8 mouse cellular contexts compared by ENCODE assay signal in genomic region chr15:100494647-100495046, GRCm38 (mm10). TPM values are rescaled to one million over a fixed set of nuclear protein-coding genes. Genes with fewer than 3 reads are reported as not detected.
DNase-seq lines count a peak whose midpoint lies in the region; ATAC-seq lines count a peak whose summit lies in the region.

No protein-coding gene starts in this region.

- no peaks in the 10 kb centered on the region for H3K27me3 ChIP-seq in limb, embryonic 13.5 days
- no peaks in the 10 kb centered on the region for H3K27me3 ChIP-seq in neural tube, embryonic 12.5 days (replicated peaks)

- no peaks in the 10 kb centered on the region for H3K9me3 ChIP-seq in limb, embryonic 13.5 days
- H3K9me3 ChIP-seq in neural tube, embryonic 12.5 days, result 0 out of 2 replicates have a peak, but pooled peaks cover 3% of the 10 kb centered on the region

- peaks cover 1% of the 10 kb centered on the region; the same call in 1 of the 2 replicates for H3K36me3 ChIP-seq in limb, embryonic 13.5 days
- H3K36me3 ChIP-seq in neural tube, embryonic 12.5 days, result no peaks in the 10 kb centered on the region

- WGBS in limb, embryonic 13.5 days, result under 1% methylated on average over 28 of the region's 29 CpGs
- WGBS in neural tube, embryonic 12.5 days, result under 1% methylated on average over 29 of the region's 29 CpGs

- ATAC-seq in limb, embryonic 13.5 days (ENCODE audit: low FRiP score, low read depth), result peak; percentile 82
- peak; percentile 87 for ATAC-seq in neural tube, embryonic 12.5 days (ENCODE audit: low FRiP score, low read depth)

- H3K4me1 ChIP-seq in limb, embryonic 13.5 days, result peaks cover 46% of the 10 kb centered on the region
- peaks cover 38% of the 10 kb centered on the region for H3K4me1 ChIP-seq in neural tube, embryonic 12.5 days

- peak overlapping the region; percentile 81 for H3K4me2 ChIP-seq in limb, embryonic 13.5 days (replicated peaks)
- H3K4me2 ChIP-seq in neural tube, embryonic 12.5 days (replicated peaks), result peak overlapping the region; percentile 86

- H3K4me3 ChIP-seq in limb, embryonic 13.5 days, result peak overlapping the region; percentile 83
- H3K4me3 ChIP-seq in neural tube, embryonic 12.5 days, result peak overlapping the region; percentile 89

- H3K9ac ChIP-seq in limb, embryonic 13.5 days, result peak overlapping the region; percentile 96
- H3K9ac ChIP-seq in neural tube, embryonic 12.5 days, result peak overlapping the region; percentile 98

- DNase-seq in cerebellum, adult 11 months, result peak; percentile 29
- DNase-seq in cerebellum, adult 8-10 months, result no peak
- DNase-seq in right cerebral cortex, adult 18-20 months, result peak; percentile 51
- no peak for DNase-seq in right cerebral cortex, postnatal 4 days
- DNase-seq in forelimb bud, embryonic 11.5 days (ENCODE audit: low read depth, low spot score), result peak; percentile 63
- no peak for DNase-seq in urinary bladder, postnatal 25 days (ENCODE audit: low spot score)

- H3K27ac ChIP-seq in limb, embryonic 13.5 days, result peak overlapping the region; percentile 96
- H3K27ac ChIP-seq in neural tube, embryonic 12.5 days, result peak overlapping the region; percentile 95

RNA-seq across cellular contexts. Expression of gene Csrnp2, which starts 0.6 kb away (rescaled TPM):
- 23.8 and 24.9 TPM in 2 replicates for polyA plus RNA-seq in limb, embryonic 13.5 days (2015; fragmentation: Nextera tagmentation; extraction: Ambion mirVana)
- 42.6 and 43.1 TPM in 2 replicates for polyA plus RNA-seq in neural tube, embryonic 12.5 days (2016; fragmentation: Nextera tagmentation; extraction: Ambion mirVana)

RNA-seq across cellular contexts. Expression of gene Letmd1, which starts 25.8 kb away (rescaled TPM):
- 34.1 and 34.3 TPM in 2 replicates for polyA plus RNA-seq in limb, embryonic 13.5 days (2015; fragmentation: Nextera tagmentation; extraction: Ambion mirVana)
- 48.5 and 50.6 TPM in 2 replicates for polyA plus RNA-seq in neural tube, embryonic 12.5 days (2016; fragmentation: Nextera tagmentation; extraction: Ambion mirVana)

RNA-seq across cellular contexts. Expression of gene Tfcp2, which starts 57.2 kb away (rescaled TPM):
- polyA plus RNA-seq in limb, embryonic 13.5 days (2015; fragmentation: Nextera tagmentation; extraction: Ambion mirVana), result 36.2 and 36.3 TPM in 2 replicates
- polyA plus RNA-seq in neural tube, embryonic 12.5 days (2016; fragmentation: Nextera tagmentation; extraction: Ambion mirVana), result 40.0 and 41.0 TPM in 2 replicates

Comparison
In these comparisons a context has a peak if more than half of its experiments do, and no peak if none do; other contexts are left out.
1. DNase-seq: peak in cerebellum, adult 11 months (single experiment), right cerebral cortex, adult 18-20 months (single experiment) and forelimb bud, embryonic 11.5 days (single experiment); none in cerebellum, adult 8-10 months (single experiment), right cerebral cortex, postnatal 4 days (single experiment) and urinary bladder, postnatal 25 days (single experiment).